Mouse (Mus musculus) lung, embryonic 14.5 days (tissue): ENCODE data around the gene Fdx1l. TPM values are rescaled to one million over a fixed set of nuclear protein-coding genes. Genes with fewer than 3 reads are reported as not detected.

Source experiments
- ATAC-seq: fragments of 200-750 bp; cut with Nextera tagmentation; 2 replicates; pipeline ENCODE4 v1.8.0; 2017; ENCODE audit warnings: mild to moderate bottlenecking, moderate TSS enrichment, moderate library complexity; ENCODE audit not compliant: insufficient read depth
- DNase-seq: peaks from one replicate; pipeline ENCODE4 v3.0.0-alpha.2; 2015
- H3K27ac ChIP-seq: fragments of 300-500 bp; sonication (generic); 2 replicates; pipeline ENCODE4 v1.5.1; 2014; ENCODE audit warnings: low read depth, mild to moderate bottlenecking, moderate library complexity
- H3K27me3 ChIP-seq: fragments of 300-500 bp; sonication (generic); 2 replicates; pipeline ENCODE4 v1.6.1; 2014; ENCODE audit warnings: low read length, control low read depth; ENCODE audit not compliant: insufficient read depth
- H3K36me3 ChIP-seq: fragments of 300-500 bp; sonication (generic); 2 replicates; pipeline ENCODE4 v1.6.1; 2014; ENCODE audit warnings: control low read depth; ENCODE audit not compliant: insufficient read depth
- H3K4me1 ChIP-seq: fragments of 300-500 bp; sonication (generic); 2 replicates; pipeline ENCODE4 v1.6.1; 2014; ENCODE audit warnings: antibody characterized with exemption, control low read depth; ENCODE audit not compliant: insufficient read depth
- H3K4me2 ChIP-seq: fragments of 300-500 bp; sonication (generic); 2 replicates; pipeline ENCODE4 v1.6.1; 2014; ENCODE audit warnings: mild to moderate bottlenecking
- H3K4me3 ChIP-seq: fragments of 300-500 bp; sonication (generic); 2 replicates; pipeline ENCODE4 v1.5.1; 2014; ENCODE audit warnings: low read depth, low read length
- H3K9ac ChIP-seq: fragments of 300-500 bp; sonication (generic); 2 replicates; pipeline ENCODE4 v1.6.1; 2014
- H3K9me3 ChIP-seq: fragments of 300-500 bp; sonication (generic); 2 replicates; pipeline ENCODE4 v1.6.1; 2016; ENCODE audit warnings: low read depth, low read length, control low read depth
- CTCF ChIP-seq: IDR thresholded peaks from 2 replicates; pipeline ENCODE4 v1.5.1; 2016; ENCODE audit warnings: antibody characterized with exemption, low read depth
- WGBS: fragments of 180-500 bp; shearing (Covaris S2); extraction: QIAGEN DNeasy Blood & Tissue Kit; methylation state at CpG from one replicate; pipeline ENCODE4 v1.1.7; 2014; 5-methylcytosine and 5-hydroxymethylcytosine counted together
- polyA plus RNA-seq: library from polyadenylated mRNA; unstranded; fragments of >200 nt; fragmentation: Nextera tagmentation; extraction: Ambion mirVana; gene quantifications from 2 replicates; pipeline ENCODE4 v1.2.1, GENCODE M21; 2014

Gene Fdx1l
- polyA plus RNA-seq, 1 experiment from 2014 or later = 66.1 TPM

GRCm38 (mm10) chr9:21091707-21092320 lies 18.4 kb upstream of the Fdx1l start, which contains the start of the genes Gm38431 and Raver1:
TSS of gene Gm38431 (minus strand) at chr9:21091997.
TSS of gene Raver1 (minus strand) at chr9:21092008.
- WGBS = under 1% methylated on average over 54 of the region's 54 CpGs
- peak within 1 kb of the TSS; percentile 83 for H3K9ac ChIP-seq
- no peak for TF ChIP-seq CTCF

GRCm38 (mm10) chr9:21090972-21091706 lies 17.7 kb upstream of the Fdx1l start:
- no peak for TF ChIP-seq CTCF
- H3K27me3 ChIP-seq = no peaks in the 10 kb centered on the region
- H3K4me2 ChIP-seq = peak overlapping the region; percentile 62
- H3K9me3 ChIP-seq = no peaks in the 10 kb centered on the region
- peaks cover 43% of the 10 kb centered on the region for H3K36me3 ChIP-seq
- ATAC-seq = no peak
- peak overlapping the region; percentile 83 for H3K9ac ChIP-seq
- H3K4me3 ChIP-seq = peak overlapping the region; percentile 68
- DNase-seq = no peak
- WGBS = 3% methylated on average over 24 of the region's 24 CpGs
- peak overlapping the region; percentile 91 for H3K27ac ChIP-seq
- H3K4me1 ChIP-seq = no peaks in the 10 kb centered on the region

More at GRCm38 (mm10) chr9:21091707-21092320, 18.4 kb upstream of the Fdx1l start, which contains the start of the genes Gm38431 and Raver1:
- Histone ChIP-seq H3K4me1 (no peaks in the 10 kb centered on the region), H3K27ac (peak within 1 kb of the TSS; percentile 91), H3K36me3 (peaks cover 37% of the 10 kb centered on the region), H3K4me3 (peak within 1 kb of the TSS; percentile 68), H3K9me3 (no peaks in the 10 kb centered on the region), H3K4me2 (peak within 1 kb of the TSS; percentile 62), H3K27me3 (no peaks in the 10 kb centered on the region)
- ATAC-seq (peak; percentile 100), DNase-seq (peak; percentile 99)

DNA sequence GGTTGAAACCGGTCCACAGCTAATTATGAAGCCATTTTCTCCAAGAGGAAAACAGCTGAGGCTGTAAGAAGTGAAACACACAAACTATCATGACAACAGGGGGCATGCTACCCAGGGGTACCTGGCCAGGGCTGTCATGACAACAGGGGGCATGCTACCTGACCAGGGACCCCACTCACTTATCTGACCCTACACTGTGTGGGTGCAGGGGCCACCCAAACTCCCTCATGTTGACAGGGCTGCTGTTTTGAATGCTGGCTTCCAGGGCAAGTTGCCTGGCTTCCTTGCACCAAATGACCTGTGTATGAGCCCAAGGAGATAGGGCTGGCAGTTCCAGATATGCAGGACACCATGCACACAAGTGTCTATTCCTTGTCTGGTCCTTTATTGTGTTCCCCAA lies 17.1 kb upstream of the Fdx1l start:
- 100% methylated on average over 1 of the region's 1 CpGs for WGBS
- Histone ChIP-seq H3K4me2 (peak overlapping the region; percentile 62), H3K4me1 (no peaks in the 10 kb centered on the region), H3K36me3 (peaks cover 49% of the 10 kb centered on the region), H3K9ac (peak overlapping the region; percentile 83), H3K27me3 (no peaks in the 10 kb centered on the region), H3K9me3 (no peaks in the 10 kb centered on the region), H3K27ac (no peak overlapping the region), H3K4me3 (peak overlapping the region; percentile 68)
- no peak for ATAC-seq
- TF ChIP-seq CTCF = no peak
- no peak for DNase-seq

GRCm38 (mm10) chr9:21083324-21083723 lies 9.9 kb upstream of the Fdx1l start:
- Histone ChIP-seq H3K4me3 (no peak overlapping the region), H3K36me3 (peaks cover 98% of the 10 kb centered on the region), H3K9me3 (no peaks in the 10 kb centered on the region), H3K4me1 (no peaks in the 10 kb centered on the region), H3K27ac (no peak overlapping the region), H3K4me2 (no peak overlapping the region), H3K27me3 (no peaks in the 10 kb centered on the region), H3K9ac (no peak overlapping the region)
- no peak for DNase-seq
- no peak for TF ChIP-seq CTCF
- no peak for ATAC-seq
- WGBS = 78% methylated on average over 3 of the region's 3 CpGs

- no peak overlapping the region for H3K4me2 ChIP-seq
- no peak for TF ChIP-seq CTCF
- WGBS = 84% methylated on average over 9 of the region's 9 CpGs
These were observed 7.7 kb upstream of the Fdx1l start for GRCm38 (mm10) chr9:21081127-21081526.

GRCm38 (mm10) chr9:21075625-21076024 lies 2.2 kb upstream of the Fdx1l start:
- Histone ChIP-seq H3K4me2 (no peak overlapping the region), H3K27me3 (no peaks in the 10 kb centered on the region), H3K36me3 (peaks cover 73% of the 10 kb centered on the region), H3K9me3 (no peaks in the 10 kb centered on the region), H3K9ac (no peak overlapping the region), H3K4me3 (no peak overlapping the region), H3K4me1 (no peaks in the 10 kb centered on the region), H3K27ac (no peak overlapping the region)
- no peak for TF ChIP-seq CTCF
- WGBS = 84% methylated on average over 3 of the region's 3 CpGs
- ATAC-seq (no peak), DNase-seq (no peak)

More at GRCm38 (mm10) chr9:21081127-21081526, 7.7 kb upstream of the Fdx1l start:
- ATAC-seq (no peak), DNase-seq (no peak)
- Histone ChIP-seq H3K9me3 (no peaks in the 10 kb centered on the region), H3K4me1 (no peaks in the 10 kb centered on the region), H3K27me3 (no peaks in the 10 kb centered on the region), H3K4me3 (no peak overlapping the region), H3K36me3 (peaks cover 98% of the 10 kb centered on the region), H3K9ac (no peak overlapping the region), H3K27ac (no peak overlapping the region)

- no peak for TF ChIP-seq CTCF
- Histone ChIP-seq H3K9ac (no peak overlapping the region), H3K27me3 (no peaks in the 10 kb centered on the region), H3K36me3 (peaks cover 65% of the 10 kb centered on the region), H3K27ac (no peak overlapping the region), H3K4me2 (no peak overlapping the region), H3K4me3 (no peak overlapping the region), H3K9me3 (no peaks in the 10 kb centered on the region), H3K4me1 (no peaks in the 10 kb centered on the region)
- WGBS = 70% methylated on average over 1 of the region's 1 CpGs
- ATAC-seq (no peak), DNase-seq (no peak)
These were observed 759 bp upstream of the Fdx1l start for GRCm38 (mm10) chr9:21074173-21074572.
